Mouse (Mus musculus) CH12.LX (cell line): ENCODE results near the gene Abhd12. TPM values are rescaled to one million over a fixed set of nuclear protein-coding genes. Genes with fewer than 3 reads are reported as not detected.

Source experiments
- DNase-seq: peaks from one replicate; pipeline ENCODE4 v3.0.0-alpha.2; 2013; ENCODE audit errors: extremely low read depth
- H3K27ac ChIP-seq: 2 replicates; pipeline ENCODE4 v1.5.1; 2012; ENCODE audit warnings: low read depth, mild to moderate bottlenecking, control low read depth, moderate library complexity; ENCODE audit not compliant: insufficient read depth
- H3K27me3 ChIP-seq: replicated peaks from 2 replicates; pipeline ENCODE3; 2012; ENCODE audit warnings: inconsistent platforms
- H3K36me3 ChIP-seq, 2 experiments: replicated peaks in 1 of 2; 2 replicates each; pipeline versions ENCODE3 to v1.6.1; 2012; ENCODE audit warnings: inconsistent platforms in 1 of 2, low read length in 1 of 2, mild to moderate bottlenecking in 1 of 2, mixed read lengths in 1 of 2, moderate library complexity in 1 of 2; ENCODE audit not compliant: control insufficient read depth in 1 of 2, insufficient read depth in 1 of 2
- H3K4me1 ChIP-seq, 2 experiments: 2 replicates each; pipeline ENCODE4 v1.6.1; 2012; ENCODE audit warnings: inconsistent platforms in 1 of 2, moderate library complexity in 1 of 2; ENCODE audit not compliant: insufficient read depth in 2 of 2, control insufficient read depth in 1 of 2
- H3K4me2 ChIP-seq: 2 replicates; pipeline ENCODE4 v1.6.1; 2012; ENCODE audit warnings: low read depth, mild to moderate bottlenecking, control low read depth; ENCODE audit not compliant: poor library complexity, insufficient read depth, severe bottlenecking
- H3K4me3 ChIP-seq, 3 experiments: fragments of 150-350 bp in 1 of 3; sonication (generic) in 1 of 3; replicated peaks in 1 of 3; 2 replicates each; pipeline versions ENCODE3 to v1.5.1; 2011 to 2012; ENCODE audit warnings: low read depth in 2 of 3, low read length in 2 of 3, mild to moderate bottlenecking in 2 of 3, moderate library complexity in 2 of 3, control low read depth in 1 of 3, improper control_type of control experiment in 1 of 3, inconsistent platforms in 1 of 3, mixed read lengths in 1 of 3; ENCODE audit not compliant: poor library complexity in 1 of 3
- H3K79me2 ChIP-seq: replicated peaks from 2 replicates; pipeline ENCODE4 v1.6.1; 2012; ENCODE audit warnings: mild to moderate bottlenecking, moderate library complexity; ENCODE audit not compliant: control insufficient read depth, poor library complexity, insufficient read depth, severe bottlenecking; ENCODE audit errors: extremely low read depth
- H3K9ac ChIP-seq: 2 replicates; pipeline ENCODE4 v1.6.1; 2012; ENCODE audit warnings: low read depth, mild to moderate bottlenecking, control low read depth, moderate library complexity; ENCODE audit not compliant: insufficient read depth
- H3K9me3 ChIP-seq: replicated peaks from 2 replicates; pipeline ENCODE3; 2012; ENCODE audit warnings: low read length, inconsistent platforms, mixed read lengths
- BHLHE40 ChIP-seq: IDR thresholded peaks from 2 replicates; pipeline ENCODE4 v1.6.1; 2011; ENCODE audit warnings: mild to moderate bottlenecking, low read depth, low read length, improper control_type of control experiment
- ELF1 ChIP-seq: IDR thresholded peaks from 2 replicates; pipeline ENCODE4 v1.6.1; 2014; ENCODE audit warnings: low read depth, mild to moderate bottlenecking, inconsistent platforms, low read length, improper control_type of control experiment
- EP300 ChIP-seq: IDR thresholded peaks from 2 replicates; pipeline ENCODE4 v1.6.1; 2011; ENCODE audit warnings: low read length, improper control_type of control experiment
- ETS1 ChIP-seq: conservative IDR thresholded peaks from 2 replicates; pipeline ENCODE4 v1.6.1; 2012; ENCODE audit warnings: low read depth, mild to moderate bottlenecking, inconsistent platforms, low read length, improper control_type of control experiment, moderate library complexity
- HCFC1 ChIP-seq: IDR thresholded peaks from 2 replicates; pipeline ENCODE4 v1.6.1; 2012; ENCODE audit warnings: low read depth, mild to moderate bottlenecking, inconsistent platforms, low read length, improper control_type of control experiment
- IRF4 ChIP-seq: IDR thresholded peaks from 2 replicates; pipeline ENCODE4 v1.6.1; 2014; ENCODE audit warnings: low read depth, mild to moderate bottlenecking, inconsistent platforms, low read length, improper control_type of control experiment
- JUN ChIP-seq: IDR thresholded peaks from 2 replicates; pipeline ENCODE4 v1.6.1; 2011; ENCODE audit warnings: low read depth, mild to moderate bottlenecking, low read length, improper control_type of control experiment, moderate library complexity; ENCODE audit not compliant: insufficient read depth
- MAFK ChIP-seq: IDR thresholded peaks from 2 replicates; pipeline ENCODE4 v1.6.1; 2011; ENCODE audit warnings: low read length, improper control_type of control experiment; ENCODE audit not compliant: insufficient replicate concordance
- MAX ChIP-seq: IDR thresholded peaks from 2 replicates; pipeline ENCODE4 v1.6.1; 2011; ENCODE audit warnings: low read length, improper control_type of control experiment
- MAZ ChIP-seq: IDR thresholded peaks from 2 replicates; pipeline ENCODE4 v1.6.1; 2012; ENCODE audit warnings: low read depth, mild to moderate bottlenecking, inconsistent platforms, low read length, improper control_type of control experiment, moderate library complexity
- MEF2A ChIP-seq: IDR thresholded peaks from 2 replicates; pipeline ENCODE4 v1.6.1; 2014; ENCODE audit warnings: low read depth, mild to moderate bottlenecking, inconsistent platforms, low read length, improper control_type of control experiment, borderline replicate concordance
- NELFE ChIP-seq: IDR thresholded peaks from 2 replicates; pipeline ENCODE4 v1.6.1; 2011; ENCODE audit warnings: low read depth, low read length, improper control_type of control experiment
- PAX5 ChIP-seq: IDR thresholded peaks from 2 replicates; pipeline ENCODE4 v1.6.1; 2012; ENCODE audit warnings: low read length, inconsistent platforms, mixed read lengths
- POLR2AphosphoS2 ChIP-seq: IDR thresholded peaks from 2 replicates; pipeline ENCODE4 v1.6.1; 2011; ENCODE audit warnings: low read depth, low read length, improper control_type of control experiment
- SIN3A ChIP-seq: IDR thresholded peaks from 2 replicates; pipeline ENCODE4 v1.6.1; 2012; ENCODE audit warnings: low read length, improper control_type of control experiment, inconsistent platforms
- SMC3 ChIP-seq: IDR thresholded peaks from 2 replicates; pipeline ENCODE4 v1.6.1; 2011; ENCODE audit warnings: low read depth, low read length, improper control_type of control experiment
- TBP ChIP-seq: conservative IDR thresholded peaks from 2 replicates; pipeline ENCODE4 v1.6.1; 2011; ENCODE audit warnings: low read depth, low read length, improper control_type of control experiment
- UBTF ChIP-seq: IDR thresholded peaks from 2 replicates; pipeline ENCODE4 v1.6.1; 2012; ENCODE audit warnings: low read depth, mild to moderate bottlenecking, inconsistent platforms, low read length, improper control_type of control experiment, moderate library complexity
- USF1 ChIP-seq: IDR thresholded peaks from 2 replicates; pipeline ENCODE4 v1.6.1; 2014; ENCODE audit warnings: low read depth, mild to moderate bottlenecking, inconsistent platforms, low read length, improper control_type of control experiment
- USF2 ChIP-seq: conservative IDR thresholded peaks from 2 replicates; pipeline ENCODE4 v1.6.1; 2011; ENCODE audit warnings: low read depth, low read length, improper control_type of control experiment
- ZMIZ1 ChIP-seq: IDR thresholded peaks from 2 replicates; pipeline ENCODE4 v1.6.1; 2012; ENCODE audit warnings: low read depth, mild to moderate bottlenecking, inconsistent platforms, low read length, improper control_type of control experiment
- ZNF384 ChIP-seq: IDR thresholded peaks from 2 replicates; pipeline ENCODE4 v1.6.1; 2012; ENCODE audit warnings: low read depth, low read length, improper control_type of control experiment, inconsistent platforms
- dilution Hi-C: fragments of 300-500 bp; cut with MboI; formaldehyde crosslinking; loops from 2 replicates; pipeline ENCODE4 v1.14.3; 2020; ENCODE audit warnings: low sequenced_read_pairs; ENCODE audit not compliant: extremely low pct_unique_long_range_greater_than_20kb, extremely low pct_ligation_motif_present
- in situ Hi-C: fragments of 300-500 bp; cut with MboI; formaldehyde crosslinking; loops from 3 replicates; pipeline ENCODE4 v1.14.3; 2019; ENCODE audit warnings: low sequenced_read_pairs, low pct_ligation_motif_present, low pct_unique_long_range_greater_than_20kb, mixed read lengths
- polyA plus RNA-seq: library from polyadenylated mRNA; unstranded; fragments of >175 nt; gene quantifications from 2 replicates; pipeline ENCODE4 v1.2.1, GENCODE M21; 2012; ENCODE audit warnings: low read depth; ENCODE audit not compliant: insufficient read length
- total RNA-seq, 2 experiments: library from RNA; depleted of rRNA; stranded (reverse); fragments of 300-350 nt in 1 of 2; fragments of >200 nt in 1 of 2; gene quantifications; 2 replicates each; pipeline ENCODE4 v1.2.3; 2012 to 2014

Abhd12 gene
- total and polyA plus RNA-seq, 3 experiments = 43.6 to 51.5 (median 51.3) TPM

DNA sequence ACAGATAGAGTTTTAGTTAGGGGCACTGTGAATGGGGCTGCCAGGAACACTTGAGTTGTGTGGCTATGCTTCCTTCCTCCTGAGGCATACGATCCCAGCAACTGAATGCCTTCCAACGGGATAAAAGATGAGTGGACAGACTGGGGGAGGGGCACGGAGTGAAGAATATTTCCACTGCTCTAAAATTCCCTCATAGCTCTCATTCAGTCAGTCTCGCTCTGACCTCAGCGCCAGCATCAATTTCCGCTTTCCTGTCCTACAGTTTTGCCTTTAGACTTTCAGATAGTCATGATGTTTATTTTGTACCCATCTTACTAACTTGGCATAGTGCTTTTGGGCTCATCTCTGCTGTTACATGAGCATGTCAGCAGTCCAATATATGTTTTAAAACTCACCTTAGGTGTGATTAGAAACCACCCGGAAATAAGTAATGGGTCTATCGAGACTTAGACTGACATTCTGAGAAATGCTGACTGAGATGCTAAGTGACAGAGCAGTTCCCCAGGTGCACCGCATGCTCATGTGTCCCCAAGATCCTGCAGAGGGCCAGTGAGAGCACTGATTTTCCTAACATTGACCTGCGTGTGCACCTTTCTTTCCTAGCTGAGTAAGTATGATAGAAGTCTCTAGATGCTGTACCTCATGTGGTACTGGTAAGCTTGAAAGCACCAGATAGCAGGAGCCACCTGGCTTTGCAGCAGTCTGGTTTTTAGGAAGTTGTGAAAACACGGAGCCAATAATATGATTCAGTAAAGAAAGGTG lies 44.7 kb downstream of the Abhd12 start (continued):
- TF ChIP-seq MAFK (peak; percentile 83; the same call in 1 of the 2 replicates), JUN (no peak), IRF4 (peak; percentile 70), ETS1 (peak; percentile 67), ZMIZ1 (no peak), ZNF384 (no peak)

DNA sequence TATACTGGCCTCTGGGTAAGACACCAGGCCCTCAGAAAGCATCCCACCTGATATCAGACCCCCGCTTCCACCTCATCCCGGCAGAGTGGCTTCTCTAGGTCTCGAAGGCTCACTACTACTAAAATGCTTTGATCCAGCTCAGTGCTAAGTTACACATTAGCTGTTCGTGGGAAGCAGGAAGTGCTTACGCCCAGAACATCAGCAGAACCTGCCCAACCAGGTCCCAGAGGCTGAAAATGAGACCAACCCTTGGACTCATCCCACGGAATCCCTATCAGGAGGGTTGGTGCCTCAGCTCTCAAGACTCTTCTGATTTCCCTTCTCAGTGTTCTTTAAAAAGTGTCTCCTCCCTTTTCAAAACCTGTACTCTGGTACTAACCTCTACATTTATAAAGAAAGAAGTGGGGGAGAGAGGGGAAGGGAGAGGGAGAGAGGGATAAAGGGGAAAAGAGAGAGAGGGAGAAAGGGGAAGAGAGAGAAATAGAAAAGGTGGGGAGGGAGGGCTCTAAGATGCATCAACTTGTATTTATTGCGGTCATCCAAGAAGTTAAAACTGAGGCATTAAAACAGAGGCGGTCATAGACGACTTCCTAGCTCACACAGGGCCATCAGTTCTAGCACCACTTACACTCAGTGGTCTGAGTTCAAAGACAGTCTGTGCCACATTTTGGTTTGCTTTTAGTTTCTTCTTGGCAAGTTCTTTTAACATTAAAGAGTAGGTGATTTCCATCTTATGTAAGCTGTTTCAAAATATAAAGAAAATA lies 45.6 kb downstream of the Abhd12 start:
- no peak for TF ChIP-seq BHLHE40
- TF ChIP-seq MAX = no peak
- TF ChIP-seq MAZ = no peak
- no peak for TF ChIP-seq SIN3A
- TF ChIP-seq PAX5 = no peak
- TF ChIP-seq UBTF = no peak
- no peak for TF ChIP-seq ELF1
- no peak for TF ChIP-seq ZNF384
- no peak for TF ChIP-seq MEF2A
- TF ChIP-seq TBP = no peak
- TF ChIP-seq IRF4 = no peak
- no peak for TF ChIP-seq POLR2AphosphoS2
- no peak for TF ChIP-seq NELFE
- no peak for TF ChIP-seq EP300
- TF ChIP-seq SMC3 = no peak
- no peak for TF ChIP-seq USF2
- TF ChIP-seq HCFC1 = no peak
- TF ChIP-seq USF1 = no peak
- peaks cover 18 to 42% of the 10 kb centered on the region in 2 experiments for H3K4me1 ChIP-seq
- peak overlapping the region; percentile 90; the same call in 1 of the 2 replicates for H3K4me2 ChIP-seq
- H3K36me3 ChIP-seq = peaks cover 7 to 20% of the 10 kb centered on the region in 2 experiments
- H3K9me3 ChIP-seq = peaks cover 3% of the 10 kb centered on the region
- no peak for DNase-seq
- H3K4me3 ChIP-seq = no peak overlapping the region
- H3K79me2 ChIP-seq = peaks cover 2% of the 10 kb centered on the region; the same call in 1 of the 2 replicates
- H3K9ac ChIP-seq = peak overlapping the region; percentile 37; the same call in 1 of the 2 replicates
- in situ Hi-C loops (no loop called here), dilution Hi-C loops (no loop called here)
- no peaks in the 10 kb centered on the region for H3K27me3 ChIP-seq
- H3K27ac ChIP-seq = no peak overlapping the region
